Mouse (Mus musculus) frontal cortex, postnatal 10 days (tissue): ENCODE results near the gene Wdr59.

Experiments used
- DNase-seq, 2 experiments: peaks; one replicate each; pipeline ENCODE4 v3.0.0; 2022; ENCODE audit warnings: low spot score in 2 of 2, mixed read lengths in 1 of 2

Wdr59 gene

GRCm38 (mm10) chr8:111521713-111522429 is at the start of gene Wdr59:
TSS of gene Wdr59 (minus strand) at chr8:111522092.
- DNase-seq: peak; percentile 96

DNA sequence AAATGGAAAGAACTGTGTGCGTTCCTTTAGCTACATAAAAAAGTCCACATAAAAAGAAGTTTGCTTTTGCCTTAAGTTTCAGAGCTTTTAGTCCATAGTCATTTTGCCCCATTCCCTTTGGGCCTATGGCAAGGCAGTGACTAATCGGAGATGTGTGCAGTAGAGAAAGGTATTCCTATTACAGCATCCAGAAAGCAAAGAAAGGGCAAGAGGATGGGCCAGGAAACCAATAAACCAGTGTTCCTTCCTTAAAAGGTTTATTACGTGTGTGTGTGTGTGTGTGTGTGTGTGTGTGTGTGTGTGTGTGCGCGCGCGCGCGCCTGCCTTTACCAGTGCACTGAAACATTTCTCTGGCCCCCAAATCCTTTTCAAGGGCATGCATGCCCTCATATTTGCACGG is 49.8 kb upstream of the Wdr59 start:
- no peak for DNase-seq

DNA sequence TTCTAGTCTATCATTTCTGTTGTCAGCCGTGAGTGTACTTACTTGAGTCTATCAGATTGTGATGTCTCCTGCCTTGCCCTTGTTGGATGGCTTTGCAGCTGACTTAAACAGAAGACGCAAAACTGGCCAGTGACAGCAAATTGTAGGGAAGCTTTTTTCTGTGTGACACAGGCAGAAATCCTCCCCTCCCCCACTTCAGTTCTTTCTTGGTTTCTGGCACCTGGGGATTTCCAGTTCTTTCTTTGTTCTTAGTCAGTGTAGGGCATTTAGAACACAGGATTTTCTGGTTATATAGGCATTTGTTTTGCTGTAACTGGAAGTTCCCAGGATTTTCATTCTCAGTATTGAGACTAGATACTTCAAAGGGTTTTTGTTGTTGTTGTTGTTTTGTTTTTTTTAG is 48.5 kb upstream of the Wdr59 start:
- DNase-seq: no peak

GRCm38 (mm10) chr8:111569926-111570325 is 48.0 kb upstream of the Wdr59 start:
- DNase-seq: no peak

DNA sequence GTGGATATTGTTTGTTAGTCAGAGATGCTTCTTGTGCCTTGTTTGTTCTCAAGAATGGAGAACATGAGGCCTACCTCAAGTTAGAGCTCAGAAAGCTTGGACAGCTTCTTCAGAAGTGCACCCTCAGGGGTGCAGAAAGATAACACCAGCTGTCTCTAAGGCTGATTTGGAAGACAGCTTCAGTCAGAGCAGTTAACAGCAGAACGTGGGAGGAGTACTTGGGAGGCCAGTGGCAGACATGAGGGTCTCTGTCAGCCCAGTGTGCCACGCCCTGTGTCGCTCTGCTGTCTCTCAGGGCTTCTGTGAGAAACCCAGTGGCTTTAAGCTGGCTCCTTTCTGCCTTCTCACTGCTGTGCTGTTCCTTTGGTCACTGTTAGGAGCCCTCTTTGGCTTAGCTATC is 46.1 kb upstream of the Wdr59 start:
- DNase-seq: no peak

DNA sequence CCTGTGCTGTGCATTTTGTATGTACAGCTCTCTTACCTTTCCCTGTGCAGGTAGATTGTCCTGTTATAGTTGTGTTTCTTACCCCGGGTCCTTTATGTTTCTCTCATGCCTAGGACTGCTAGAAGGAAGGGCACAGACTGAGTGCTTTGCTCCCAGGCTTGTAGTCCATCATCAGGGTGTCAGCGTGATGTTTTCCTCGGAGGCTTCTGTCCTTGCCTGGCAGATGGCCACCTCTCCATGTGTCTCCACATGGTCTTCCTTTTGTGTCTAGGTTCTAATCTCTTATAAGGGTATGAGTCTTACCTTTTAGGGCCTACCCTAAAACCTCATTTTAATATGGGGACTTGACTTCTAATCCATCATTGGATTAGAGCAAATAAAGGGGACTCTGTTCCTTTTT is 45.7 kb upstream of the Wdr59 start:
- no peak for DNase-seq

GRCm38 (mm10) chr8:111566326-111566725 is 44.4 kb upstream of the Wdr59 start:
- no peak for DNase-seq

GRCm38 (mm10) chr8:111565784-111566191 is 43.9 kb upstream of the Wdr59 start:
- no peak for DNase-seq

GRCm38 (mm10) chr8:111564093-111564492 is 42.2 kb upstream of the Wdr59 start:
- DNase-seq: no peak

DNA sequence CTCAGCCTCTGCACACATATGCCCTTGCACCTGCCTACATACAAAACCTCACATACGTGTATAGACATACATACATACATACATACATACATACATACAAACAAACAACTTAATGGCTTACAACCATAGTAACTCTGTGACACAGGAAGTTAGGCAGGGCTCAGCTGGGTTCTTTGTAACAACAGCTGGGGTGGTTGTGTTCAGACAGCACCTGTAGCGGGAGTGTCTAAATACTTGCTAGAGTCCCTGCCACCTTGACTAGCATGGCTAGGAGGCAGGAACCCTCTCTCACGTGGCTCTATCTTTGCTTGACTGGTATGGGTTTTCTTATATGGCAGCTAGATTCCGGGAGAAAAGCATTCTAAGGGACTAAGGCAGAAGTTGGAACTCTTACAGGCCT is 41.8 kb upstream of the Wdr59 start:
- DNase-seq: no peak

GRCm38 (mm10) chr8:111563075-111563474 is 41.2 kb upstream of the Wdr59 start:
- DNase-seq: no peak

DNA sequence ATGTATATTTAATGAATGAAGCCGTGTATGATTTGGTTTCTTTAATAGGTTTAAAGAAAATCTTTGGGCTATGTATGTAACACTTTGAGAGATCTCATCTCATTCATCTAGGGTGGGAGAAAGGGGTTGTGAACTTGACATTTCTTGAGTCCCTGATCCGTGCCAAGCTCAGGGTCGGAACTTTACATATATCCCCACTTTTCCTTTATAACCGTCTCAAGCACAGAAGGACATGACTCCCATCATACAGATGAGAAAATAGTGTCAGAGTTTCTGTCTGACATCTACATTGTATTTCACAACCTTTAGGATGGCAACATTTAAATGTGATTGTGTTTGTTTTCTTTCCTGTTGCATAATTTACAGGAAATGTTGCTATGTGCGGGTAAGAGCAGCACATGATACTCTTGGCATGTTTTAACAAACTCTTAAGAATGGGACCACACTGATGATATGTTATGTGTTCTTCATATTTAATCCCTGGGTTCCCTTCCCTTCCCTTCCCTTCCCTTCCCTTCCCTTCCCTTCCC is 40.4 kb upstream of the Wdr59 start:
- no peak for DNase-seq

- no peak for DNase-seq
Measured at GRCm38 (mm10) chr8:111561824-111562223, 39.9 kb upstream of the Wdr59 start.

GRCm38 (mm10) chr8:111551511-111552130 is 29.7 kb upstream of the Wdr59 start:
- DNase-seq: no peak

DNA sequence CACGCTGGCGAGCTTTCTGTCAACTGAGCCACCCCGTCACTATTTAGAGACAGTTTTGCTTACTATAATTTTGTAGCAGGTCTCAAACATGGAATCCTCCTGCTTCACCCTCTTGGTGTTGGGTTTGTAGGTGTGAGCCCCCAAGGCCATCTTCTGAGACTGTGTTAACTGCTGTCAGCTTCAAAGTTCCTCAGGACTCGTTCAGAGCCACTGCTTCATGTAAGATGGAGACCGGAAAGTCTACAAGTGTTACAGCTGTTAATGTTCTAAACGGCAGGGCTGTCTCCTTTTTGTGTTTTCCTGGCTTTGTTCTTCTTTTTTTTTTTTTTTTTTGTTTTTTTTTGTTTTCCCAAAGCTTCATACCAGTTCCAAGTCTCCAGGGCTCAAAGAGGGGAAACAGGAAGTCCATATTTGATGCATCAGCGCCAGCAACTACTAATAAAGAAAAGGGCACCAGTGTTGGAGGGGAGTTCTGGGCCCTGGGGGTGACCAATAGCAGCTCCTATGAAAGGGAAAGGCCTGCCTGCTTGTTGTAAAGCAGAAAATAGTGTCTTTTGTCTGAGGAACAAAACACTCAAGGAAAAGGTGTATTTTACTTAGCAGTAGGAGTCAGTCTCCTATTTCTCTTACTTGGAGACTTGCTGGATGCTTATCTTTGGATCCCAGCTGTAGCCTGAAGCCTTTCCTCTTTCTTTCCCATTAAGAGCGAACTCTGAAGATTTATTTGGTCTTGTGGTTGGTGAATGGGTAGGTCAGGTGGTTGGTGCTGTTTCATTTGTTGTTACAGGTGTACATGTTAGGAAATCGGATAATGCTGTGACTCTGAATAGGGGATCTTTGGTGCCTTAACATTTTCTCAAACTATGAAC is 28.3 kb upstream of the Wdr59 start:
- DNase-seq: no peak

GRCm38 (mm10) chr8:111548201-111548600 is 26.3 kb upstream of the Wdr59 start:
- no peak for DNase-seq

DNA sequence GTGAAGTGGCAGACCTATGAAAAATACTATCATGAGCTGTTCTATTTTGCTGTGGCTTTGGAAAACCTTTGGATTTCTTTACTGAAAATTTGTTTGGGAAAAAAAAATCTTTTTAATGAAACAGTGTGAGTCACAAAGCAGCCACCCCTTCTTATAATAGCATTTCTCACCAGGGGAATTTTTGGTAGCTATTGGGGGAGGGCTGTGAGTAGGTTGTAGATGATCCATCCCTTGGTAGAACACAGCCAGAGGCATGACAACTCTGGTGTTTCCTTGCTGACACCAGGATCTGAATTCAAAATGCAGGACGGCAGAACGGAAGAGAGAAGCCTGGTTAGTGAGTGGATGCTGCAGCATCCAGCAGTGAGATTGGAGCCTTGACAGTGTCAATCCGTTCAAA is 25.3 kb upstream of the Wdr59 start:
- DNase-seq: no peak

DNA sequence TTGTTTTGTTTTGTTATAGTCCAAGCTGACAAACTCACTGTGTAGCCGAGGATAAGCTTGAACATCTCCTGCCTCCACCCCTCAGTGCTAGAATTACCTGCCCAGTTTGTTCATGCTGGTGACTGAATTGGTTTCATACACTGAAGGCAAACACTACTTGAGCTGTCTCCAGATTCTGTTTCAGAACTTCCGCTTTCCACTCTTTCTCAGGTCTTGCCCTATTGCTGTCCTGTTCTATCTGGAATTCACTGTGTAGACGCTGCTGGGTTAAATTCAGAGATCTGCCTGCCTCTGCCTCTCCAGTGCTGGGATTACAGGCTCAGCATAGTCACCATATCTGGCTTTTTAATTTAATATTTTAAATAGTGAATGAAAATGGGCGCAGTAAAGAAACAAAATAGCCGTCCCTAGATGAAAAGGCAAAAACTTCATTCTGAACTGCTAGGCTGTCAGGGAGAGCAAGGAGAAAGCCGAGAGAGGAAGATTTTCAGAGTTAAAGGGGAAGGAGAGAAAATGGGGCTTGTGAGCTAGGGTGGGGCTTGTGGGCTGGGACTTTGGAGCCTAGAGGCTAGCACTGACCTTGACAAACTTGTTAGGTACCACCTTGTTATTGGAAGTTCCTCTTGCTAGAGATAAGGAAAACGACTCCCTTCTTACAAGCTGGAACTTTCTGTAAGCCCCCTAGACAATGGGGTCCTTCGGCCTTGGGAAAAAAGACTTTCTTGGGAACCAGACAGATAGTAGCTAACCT is 23.7 kb upstream of the Wdr59 start:
- DNase-seq: no peak

- DNase-seq: no peak
Measured at GRCm38 (mm10) chr8:111543712-111544380, 22.0 kb upstream of the Wdr59 start.

DNA sequence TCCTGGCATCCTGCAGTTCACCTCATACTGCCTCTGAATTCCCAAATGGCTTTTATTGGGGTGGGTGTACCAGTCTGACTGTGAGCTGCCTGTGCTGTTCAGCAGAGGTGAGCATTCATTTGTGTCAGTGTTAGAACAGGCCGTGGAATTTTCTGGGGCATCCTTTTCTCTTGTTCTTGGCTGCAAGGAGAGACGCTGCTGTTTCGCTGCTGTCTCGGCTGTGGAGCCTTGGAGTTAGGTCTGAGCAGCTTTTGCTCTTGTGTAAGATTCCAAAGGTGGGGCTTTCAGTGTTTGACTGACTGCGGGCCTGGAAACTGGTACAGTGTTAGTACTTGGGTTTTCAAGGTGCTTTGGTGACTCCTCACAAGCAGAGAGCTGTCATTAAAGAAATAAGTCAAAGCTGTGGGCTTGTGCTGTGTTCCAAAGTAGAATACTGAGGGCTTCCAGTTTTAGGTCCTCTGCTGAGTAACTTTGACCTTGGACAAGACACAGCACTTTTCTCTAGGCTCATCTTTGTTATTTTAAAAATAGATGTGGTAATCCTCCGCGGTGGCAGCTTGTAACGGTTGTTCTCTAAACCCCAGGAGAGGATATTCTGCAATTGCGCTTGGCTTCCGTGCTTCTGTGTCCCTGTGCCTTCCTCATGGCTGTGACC is 17.7 kb upstream of the Wdr59 start:
- DNase-seq: no peak

DNA sequence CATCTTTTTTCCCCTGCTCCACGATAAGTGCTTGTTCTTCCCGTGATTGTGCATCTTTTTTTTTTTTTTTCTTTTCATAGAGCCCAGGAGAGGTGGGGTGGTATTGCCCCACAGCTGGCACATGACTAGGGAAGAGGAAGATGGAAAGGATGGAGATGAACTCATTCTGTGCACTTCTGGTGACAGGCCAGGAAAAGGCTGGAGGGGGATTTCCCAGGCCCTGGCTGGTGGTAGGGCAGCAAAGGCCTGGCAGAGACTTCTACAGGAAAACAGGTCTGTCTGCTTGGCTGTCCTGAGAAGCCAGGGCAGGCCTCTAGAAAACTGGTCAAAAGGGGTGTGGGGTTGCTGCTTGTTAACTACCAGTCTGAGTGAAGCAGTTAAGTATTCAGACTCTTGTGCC is 16.3 kb upstream of the Wdr59 start:
- no peak for DNase-seq
